Mouse (Mus musculus): ENCODE measurements around the gene Runx1.

Runx1 gene

GRCm38 (mm10) chr16:92826683-92827082, 734 bp upstream of the Runx1 start:
- DNase-seq (ENCODE audit: low spot score) = no peak

DNA sequence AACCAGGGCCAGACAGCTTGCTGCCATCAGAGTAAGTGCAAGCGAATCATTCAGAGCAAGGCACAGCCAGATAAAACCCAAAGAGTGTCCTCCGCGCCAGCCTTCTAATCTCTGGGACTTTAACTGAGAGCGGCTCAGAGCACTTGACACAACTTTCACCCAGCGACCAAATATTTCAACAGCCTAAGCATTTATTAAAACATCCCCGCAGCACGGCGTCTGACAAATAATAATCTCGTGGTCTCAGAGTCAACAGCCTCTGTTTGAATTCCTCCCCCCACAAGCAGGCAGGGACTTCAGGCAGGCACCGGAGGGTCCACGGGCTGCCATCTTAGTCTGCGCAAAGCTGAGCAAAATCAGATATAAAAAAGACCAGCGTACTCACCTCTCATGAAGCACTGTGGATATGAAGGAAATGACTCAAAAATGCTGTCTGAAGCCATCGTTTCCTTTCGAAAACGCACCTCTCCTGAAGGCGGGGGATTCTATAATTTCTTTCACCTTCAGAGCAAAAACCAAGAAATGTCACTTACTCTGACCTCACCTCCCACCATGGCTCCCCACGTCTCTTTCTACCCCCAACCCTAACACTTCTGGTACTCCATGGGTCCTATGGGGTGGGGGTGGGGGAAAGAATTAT, 625 bp downstream of the Runx1 start:
- DNase-seq (ENCODE audit: low spot score) = no peak

DNA sequence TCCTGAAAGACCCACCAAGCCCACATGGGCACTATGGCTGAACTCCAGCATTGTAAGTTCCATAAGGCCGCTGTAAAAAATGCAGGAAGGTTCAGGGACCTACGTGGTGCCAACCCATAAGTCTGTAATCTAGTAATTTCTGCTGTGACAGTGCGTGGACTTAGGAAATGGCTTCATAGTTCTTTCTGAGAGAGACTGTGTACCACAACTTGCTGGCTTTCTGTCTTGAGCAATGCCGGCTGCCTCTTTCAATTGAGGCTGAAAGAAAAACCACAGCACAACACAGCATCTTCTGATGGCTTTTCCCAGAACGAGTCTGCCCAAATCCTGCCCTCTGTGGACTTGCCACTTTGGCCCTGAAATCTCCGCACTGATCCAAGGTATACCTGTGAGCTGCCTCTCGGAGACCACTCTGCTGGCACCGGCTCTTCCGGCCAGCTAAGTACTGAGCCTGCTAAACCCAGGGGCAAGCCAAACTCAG, 1.2 kb downstream of the Runx1 start:
- no peak for DNase-seq (ENCODE audit: low spot score)

- no peak for DNase-seq (ENCODE audit: low spot score)
Measured at GRCm38 (mm10) chr16:92824003-92824722, 1.8 kb downstream of the Runx1 start.

DNA sequence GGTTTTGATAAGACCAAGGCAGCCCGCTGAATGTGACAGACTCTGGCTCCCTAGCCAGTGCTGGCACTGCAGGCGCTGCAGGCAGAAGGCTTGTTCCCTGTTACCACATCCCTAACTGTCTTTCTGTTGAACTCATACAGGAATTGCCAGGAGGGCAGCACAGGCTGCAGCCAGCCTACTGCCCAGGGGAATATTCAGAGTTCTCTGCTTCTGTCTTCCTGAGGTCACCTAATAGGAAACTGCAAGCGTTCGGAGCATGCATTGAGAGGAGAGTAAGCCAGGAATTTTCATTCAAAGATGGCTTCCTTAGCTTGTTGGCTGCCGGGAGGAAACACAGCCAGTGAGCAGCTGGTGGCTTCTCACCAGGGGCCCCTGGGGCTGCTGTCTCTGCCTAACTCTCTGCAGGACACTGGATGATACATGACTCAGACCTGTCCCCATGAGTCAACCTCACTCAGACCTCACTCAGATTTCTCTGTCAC, 2.5 kb downstream of the Runx1 start:
- no peak for DNase-seq (ENCODE audit: low spot score)

- DNase-seq (ENCODE audit: low spot score) = no peak
Measured at GRCm38 (mm10) chr16:92822676-92823075, 3.3 kb downstream of the Runx1 start.

DNA sequence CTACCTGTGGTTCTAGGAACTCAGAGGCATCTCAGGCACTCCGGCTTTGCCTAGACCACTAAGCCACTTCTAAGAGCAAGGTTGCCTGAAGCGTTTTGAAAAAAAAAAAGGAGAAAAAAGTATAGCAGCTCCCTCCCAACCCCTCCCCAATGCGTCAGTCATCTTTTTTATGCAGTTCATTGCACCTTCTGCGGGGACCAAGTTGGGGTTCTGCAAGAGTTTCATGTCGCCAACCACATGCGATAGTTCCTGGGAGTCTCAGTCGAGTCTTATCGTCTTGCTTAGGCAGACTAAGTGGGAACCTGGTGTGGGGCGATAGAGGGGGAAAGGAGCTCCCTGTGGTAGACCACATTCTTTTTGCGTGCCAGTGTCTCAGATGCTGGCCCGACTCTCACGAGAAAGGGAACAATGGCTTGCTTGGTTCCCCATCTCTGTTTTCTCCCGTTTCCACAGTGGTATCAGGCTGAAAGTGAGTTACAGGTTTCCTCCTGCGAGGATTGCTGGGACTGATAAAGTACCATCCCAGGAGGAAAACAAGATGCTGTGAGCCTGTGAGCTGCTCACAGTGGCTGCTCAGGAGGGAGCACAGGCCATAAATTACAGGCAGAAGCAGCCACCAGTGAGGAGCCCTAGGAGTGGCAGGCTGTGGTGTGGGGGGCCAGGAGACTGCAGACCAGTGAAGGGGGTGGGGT, 3.9 kb downstream of the Runx1 start:
- DNase-seq (ENCODE audit: low spot score) = no peak

DNA sequence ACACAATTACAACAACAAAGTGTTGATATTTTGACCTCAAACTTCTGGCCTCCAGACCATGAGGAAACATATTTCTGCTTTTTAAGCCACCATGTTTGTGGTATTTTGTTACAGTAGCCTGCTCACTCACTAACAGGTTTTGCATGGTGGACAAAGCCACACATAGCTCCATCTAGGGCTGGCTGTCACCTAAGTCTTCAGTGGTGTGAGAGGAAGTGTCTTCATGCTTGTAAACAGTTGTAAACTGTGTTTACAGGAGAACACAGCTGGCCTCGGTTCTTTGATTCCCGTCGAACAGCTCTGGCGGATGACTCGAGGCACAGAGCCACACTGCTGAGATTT, 4.4 kb downstream of the Runx1 start:
- DNase-seq (ENCODE audit: low spot score) = no peak

- DNase-seq (ENCODE audit: low spot score) = no peak
Measured at GRCm38 (mm10) chr16:92820451-92820850, 5.5 kb downstream of the Runx1 start.

DNA sequence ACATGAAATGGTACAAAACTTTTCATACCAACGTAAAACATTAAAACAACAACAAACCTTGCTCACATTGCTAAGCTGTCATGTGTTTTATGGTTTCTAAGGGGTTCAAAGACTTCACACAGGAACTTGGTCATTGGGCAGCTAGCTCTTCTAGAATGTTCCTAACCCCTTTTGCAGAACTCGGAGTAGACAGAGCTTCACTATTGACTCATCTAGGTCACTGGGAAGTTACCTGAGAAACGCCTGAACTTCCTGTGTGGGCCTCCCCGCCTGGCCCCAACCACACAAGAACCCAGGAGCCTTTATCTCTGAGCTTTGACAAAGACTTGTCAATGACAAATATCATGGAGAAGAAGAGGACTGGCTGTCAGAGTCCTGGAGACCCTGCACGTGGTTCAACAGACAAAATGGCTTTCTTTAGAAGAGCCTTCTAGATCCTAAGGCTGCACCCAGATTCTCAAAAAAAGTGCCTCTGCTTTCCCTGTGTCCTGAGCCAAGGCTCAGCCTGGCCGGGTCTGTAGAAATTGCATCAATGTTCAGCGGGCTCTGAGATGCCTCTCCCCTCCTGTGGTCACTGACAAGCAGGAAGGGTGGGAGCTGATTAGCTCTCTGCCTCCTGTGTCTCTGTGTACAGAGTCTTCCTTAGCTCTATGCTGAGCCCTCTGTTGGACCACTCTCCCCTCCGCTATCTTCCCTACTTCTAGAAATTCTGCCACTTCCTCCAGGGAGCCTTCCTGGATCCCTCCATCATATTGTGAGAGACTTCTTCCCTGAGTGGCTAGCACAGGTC, 7.3 kb downstream of the Runx1 start:
- DNase-seq (ENCODE audit: low spot score) = no peak

DNA sequence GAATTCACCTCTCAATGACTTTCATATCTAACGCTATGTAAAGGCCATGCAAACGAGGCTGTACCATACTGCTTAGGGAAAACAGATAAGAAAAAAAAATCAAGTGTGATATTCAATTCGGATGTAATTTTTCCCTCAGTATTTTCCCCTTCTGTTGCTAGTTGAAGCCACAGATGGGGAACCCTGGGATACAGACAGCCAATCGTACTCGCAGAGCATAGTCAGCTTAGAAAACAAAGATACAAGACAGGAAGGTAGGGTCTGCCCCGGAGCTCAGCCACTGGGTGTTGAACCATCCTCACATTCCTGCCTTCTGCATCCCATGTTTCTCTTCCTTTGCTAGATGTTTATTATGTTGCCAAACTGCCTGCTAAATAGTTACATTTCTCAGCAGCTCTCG, 9.9 kb downstream of the Runx1 start:
- no peak for DNase-seq (ENCODE audit: low spot score)

DNA sequence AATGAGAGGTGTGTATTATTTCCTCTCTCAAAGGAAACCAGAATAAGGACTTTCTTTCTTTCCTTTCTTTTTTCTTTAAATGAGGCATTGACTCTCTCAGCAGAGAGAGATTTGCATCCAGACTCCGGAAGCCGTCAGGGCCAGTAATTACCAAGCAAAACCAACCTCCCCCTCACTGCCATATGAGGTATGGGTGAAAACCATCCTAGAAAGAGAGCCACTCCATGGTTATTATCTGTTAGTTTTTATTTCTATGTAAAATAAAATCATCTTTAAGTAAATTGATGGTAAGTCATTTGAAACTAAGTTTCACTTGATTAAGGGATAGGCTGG, 10.8 kb downstream of the Runx1 start:
- no peak for DNase-seq (ENCODE audit: low spot score)

DNA sequence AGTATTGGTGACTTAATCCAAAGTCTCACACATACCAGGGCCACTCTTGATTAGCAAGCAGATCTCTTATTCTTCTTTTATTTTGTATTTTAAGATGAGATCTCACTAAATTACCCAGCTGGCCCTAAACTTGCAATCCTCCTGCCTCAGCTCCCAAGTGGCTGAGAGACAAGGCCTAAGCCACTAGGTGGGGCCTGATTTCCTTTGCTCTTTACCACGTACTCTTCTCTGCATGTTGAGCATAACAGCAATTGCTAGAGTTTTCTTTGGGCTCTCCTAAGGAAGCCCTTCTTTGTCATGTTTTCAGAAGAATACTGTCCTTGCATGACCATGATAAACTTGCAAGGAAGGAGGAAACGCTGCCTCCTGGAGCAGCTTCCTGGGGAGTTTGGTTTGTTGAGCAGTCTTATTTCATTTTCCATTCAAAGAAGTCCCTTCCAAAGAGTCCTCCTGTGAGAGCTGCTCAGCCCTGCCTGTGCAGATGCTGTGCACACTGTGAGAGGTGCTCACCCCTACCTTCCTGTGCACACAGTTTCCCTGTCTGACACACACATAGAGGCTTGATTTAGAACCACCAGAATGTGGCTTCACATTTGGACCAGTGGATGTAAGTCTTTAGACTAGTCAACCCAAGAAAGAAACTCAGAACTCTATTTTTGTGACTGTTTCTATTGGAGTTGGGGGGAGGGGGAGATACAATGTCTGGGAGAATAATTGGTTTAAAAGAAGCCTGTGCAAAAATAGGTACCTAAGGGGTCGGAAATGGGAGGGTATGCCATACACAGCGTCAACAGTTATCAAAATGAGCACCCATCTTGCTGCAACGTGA, 11.4 kb downstream of the Runx1 start:
- no peak for DNase-seq (ENCODE audit: low spot score)

DNA sequence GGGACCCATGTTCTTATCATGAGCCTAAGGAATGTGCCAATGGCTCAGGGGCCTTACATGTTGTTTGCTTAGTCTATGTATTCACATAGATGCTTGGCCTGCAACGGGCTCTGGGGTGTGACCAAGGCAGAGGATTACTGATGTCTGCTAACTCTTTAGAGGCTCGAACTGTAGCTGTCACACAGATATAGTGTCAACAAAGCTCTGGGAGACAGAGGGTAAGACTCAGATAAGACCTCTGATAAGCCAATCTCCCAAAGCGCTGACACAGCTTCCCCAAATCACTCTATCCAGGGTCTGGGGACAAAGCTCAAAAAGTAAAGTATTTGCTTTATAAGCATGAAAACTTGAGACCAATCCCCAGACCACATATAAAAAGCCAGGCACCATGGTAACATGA, 13.5 kb downstream of the Runx1 start:
- no peak for DNase-seq (ENCODE audit: low spot score)

- DNase-seq (ENCODE audit: low spot score) = no peak
Measured at GRCm38 (mm10) chr16:92810568-92811240, 15.2 kb downstream of the Runx1 start.

- no peak for DNase-seq (ENCODE audit: low spot score)
Measured at GRCm38 (mm10) chr16:92807772-92808171, 18.2 kb downstream of the Runx1 start.

DNA sequence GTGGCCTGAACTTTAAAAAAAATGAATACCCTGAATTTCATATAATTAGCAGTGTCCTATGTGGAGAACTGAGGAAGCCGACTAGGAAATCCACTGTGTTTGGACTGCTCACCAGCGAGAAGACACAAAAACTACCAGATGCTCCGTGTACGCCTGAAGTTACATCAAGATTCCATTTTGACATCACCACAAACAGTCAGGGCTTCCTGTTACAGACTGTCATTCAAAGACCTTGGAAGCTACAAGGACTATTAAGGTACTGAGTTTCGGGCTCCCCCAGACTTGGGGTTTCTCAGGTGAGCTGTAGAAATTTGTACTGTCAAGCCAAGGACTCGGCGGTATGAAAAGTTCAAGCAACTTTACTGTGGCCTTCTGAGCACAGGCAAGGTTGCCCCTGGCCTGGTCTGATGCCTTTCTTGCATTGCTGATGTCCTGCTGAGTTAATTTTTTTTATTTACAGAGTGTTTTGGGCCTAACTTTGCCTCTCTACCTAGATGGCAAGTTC, 22.8 kb downstream of the Runx1 start:
- DNase-seq (ENCODE audit: low spot score) = no peak

DNA sequence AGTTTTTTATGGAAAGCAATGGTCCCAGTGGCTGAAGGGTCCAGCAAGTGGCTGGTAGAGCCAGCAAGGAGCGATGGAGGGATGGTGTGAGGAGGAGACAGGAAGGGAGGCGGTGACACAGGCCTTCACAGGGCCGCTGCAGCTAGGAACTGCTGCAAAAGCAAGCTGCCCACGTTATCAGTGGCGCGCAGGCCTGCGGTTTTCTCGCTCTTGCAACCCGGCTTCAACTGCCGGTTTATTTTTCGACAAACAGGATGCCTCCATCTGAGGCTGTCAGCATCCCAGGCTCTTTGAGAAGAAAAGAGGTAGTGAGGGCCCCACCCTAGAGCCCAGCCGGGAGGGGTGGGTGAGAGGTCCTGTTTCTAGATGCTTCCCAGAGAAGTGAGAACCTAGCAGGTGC, 24.4 kb downstream of the Runx1 start:
- peak; percentile 69 for DNase-seq (ENCODE audit: low spot score)

DNA sequence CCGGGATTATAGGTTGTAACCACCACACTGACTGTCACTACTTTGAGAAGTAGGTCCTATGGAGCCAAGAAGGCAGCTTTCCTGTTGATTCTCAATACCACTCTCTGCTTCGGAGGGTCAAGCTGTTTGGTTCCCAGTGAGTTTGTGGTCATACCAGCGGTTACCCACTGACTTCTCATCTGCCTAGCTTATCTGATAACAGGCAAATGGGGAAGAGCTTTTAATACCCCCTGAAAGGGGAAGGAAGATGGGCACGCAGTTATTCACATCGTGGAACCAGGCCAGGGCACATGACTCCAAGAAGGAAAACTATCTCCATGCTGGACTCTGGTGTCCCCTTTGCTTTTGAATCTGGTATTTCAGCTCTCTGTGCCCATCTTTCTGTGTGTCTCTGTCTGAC, 25.1 kb downstream of the Runx1 start:
- DNase-seq (ENCODE audit: low spot score) = no peak

DNA sequence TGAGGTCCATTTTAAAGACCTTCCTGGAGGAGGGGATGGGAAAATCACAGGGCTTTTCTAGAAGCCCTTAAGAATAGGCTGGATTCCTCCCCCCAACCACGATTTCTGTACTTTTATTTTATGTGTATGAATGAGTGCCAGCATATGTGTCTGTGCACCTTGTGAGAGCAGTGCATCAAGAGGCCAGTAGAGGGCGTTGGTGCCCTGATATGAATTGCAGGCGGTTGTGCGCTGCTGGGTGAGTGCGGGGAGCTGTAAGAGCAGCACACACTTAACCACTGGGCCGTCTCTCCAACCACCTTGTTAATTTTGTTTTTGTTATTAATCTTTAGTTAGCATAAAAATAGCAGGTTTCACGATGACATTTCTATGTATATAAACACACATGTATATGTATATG, 26.0 kb downstream of the Runx1 start:
- DNase-seq (ENCODE audit: low spot score) = no peak

- DNase-seq (ENCODE audit: low spot score) = no peak
Measured at GRCm38 (mm10) chr16:92794197-92794596, 31.8 kb downstream of the Runx1 start.
